Mouse (Mus musculus): ENCODE results near the gene Prr23a3. TPM values are rescaled to one million over a fixed set of nuclear protein-coding genes. Genes with fewer than 3 reads are reported as not detected.

Gene Prr23a3
- total RNA-seq (2021) = not detected
- long read RNA-seq, experiment 1 = 0 reads
- long read RNA-seq, experiment 2 = 0 reads

GRCm38 (mm10) chr9:98864571-98864970 is at the start of gene Prr23a3:
Gene Prr23a3, plus strand, starts transcription at chr9:98864767.
- no peak for DNase-seq
- intact Hi-C loops (cut with DNase I) = no loop called here

GRCm38 (mm10) chr9:98816066-98816465 is 48.5 kb upstream of the Prr23a3 start:
- no peak for DNase-seq
- intact Hi-C loops (cut with DNase I) = loop anchor here (10.0 kb wide), 1 partner anchor 201 kb away; no protein-coding TSS in a partner anchor

- intact Hi-C loops (cut with DNase I) = loop anchor here (10.0 kb wide), 1 partner anchor 203 kb away; no protein-coding TSS in a partner anchor
- DNase-seq = no peak
Observed at GRCm38 (mm10) chr9:98817592-98817991, 47.0 kb upstream of the Prr23a3 start.

- no peak for DNase-seq
- intact Hi-C loops (cut with DNase I) = loop anchor here (10.0 kb wide), 1 partner anchor 204 kb away; no protein-coding TSS in a partner anchor
Observed at GRCm38 (mm10) chr9:98818971-98819370, 45.6 kb upstream of the Prr23a3 start.

- peak; percentile 7 to 34 for DNase-seq
- intact Hi-C loops (cut with DNase I) = loop anchor here (10.0 kb wide), 1 partner anchor 205 kb away; no protein-coding TSS in a partner anchor
Observed at GRCm38 (mm10) chr9:98819481-98819880, 45.1 kb upstream of the Prr23a3 start.

- no peak for DNase-seq
- intact Hi-C loops (cut with DNase I) = no loop called here
Observed at GRCm38 (mm10) chr9:98820461-98820860, 44.1 kb upstream of the Prr23a3 start.

GRCm38 (mm10) chr9:98821067-98821466 is 43.5 kb upstream of the Prr23a3 start:
- intact Hi-C loops (cut with DNase I) = no loop called here
- DNase-seq = no peak

- DNase-seq = no peak
- intact Hi-C loops (cut with DNase I) = no loop called here
Observed at GRCm38 (mm10) chr9:98823805-98824204, 40.8 kb upstream of the Prr23a3 start.

GRCm38 (mm10) chr9:98829508-98829907 is 35.1 kb upstream of the Prr23a3 start:
- no peak for DNase-seq
- intact Hi-C loops (cut with DNase I) = no loop called here

GRCm38 (mm10) chr9:98837537-98838074 is 27.0 kb upstream of the Prr23a3 start:
- intact Hi-C loops (cut with DNase I) = no loop called here
- no peak for DNase-seq

- intact Hi-C loops (cut with DNase I) = no loop called here
- no peak for DNase-seq
Observed at GRCm38 (mm10) chr9:98842117-98842516, 22.4 kb upstream of the Prr23a3 start, which contains the start of gene Prr23a1. Gene Prr23a1, plus strand, starts transcription at chr9:98842503.

GRCm38 (mm10) chr9:98856210-98856609 is 8.4 kb upstream of the Prr23a3 start, which contains the start of gene Prr23a2:
Gene Prr23a2, plus strand, starts transcription at chr9:98856494.
- intact Hi-C loops (cut with DNase I) = no loop called here
- DNase-seq = no peak

GRCm38 (mm10) chr9:98863463-98863862 is 1.1 kb upstream of the Prr23a3 start:
- intact Hi-C loops (cut with DNase I) = no loop called here
- DNase-seq = no peak

GRCm38 (mm10) chr9:98901486-98901885 is 36.9 kb downstream of the Prr23a3 start:
- intact Hi-C loops (cut with DNase I) = no loop called here

GRCm38 (mm10) chr9:98902819-98903218 is 38.3 kb downstream of the Prr23a3 start, which contains the start of gene 7420426K07Rik:
Gene 7420426K07Rik, plus strand, starts transcription at chr9:98903119.
- intact Hi-C loops (cut with DNase I) = no loop called here
- DNase-seq = no peak

More at GRCm38 (mm10) chr9:98901486-98901885, 36.9 kb downstream of the Prr23a3 start:
- no peak for DNase-seq

Other genes with a start within 250 kb of the Prr23a3 start
- not detected for gene Prr23a1, start 22.3 kb upstream of the Prr23a3 start, total RNA-seq (2021)
- gene Prr23a2, start 8.3 kb upstream of the Prr23a3 start, total RNA-seq (2021) = not detected
- not detected for gene 7420426K07Rik, start 38.4 kb downstream of the Prr23a3 start, total RNA-seq (2021)
- not detected for gene Foxl2, start 90.5 kb downstream of the Prr23a3 start, total RNA-seq (2021)
- gene Faim, start 121.6 kb downstream of the Prr23a3 start, total RNA-seq (2021) = 1 to 10 TPM; 5.3 to 5.6 TPM
- gene Gm1123, start 170.9 kb downstream of the Prr23a3 start, total RNA-seq (2021) = not detected

All from heart, postnatal 14 days (tissue).